Mouse (Mus musculus) lung, adult 10 weeks (tissue): Measurements from ENCODE around the gene Gm10188. TPM values are rescaled to one million over a fixed set of nuclear protein-coding genes. Genes with fewer than 3 reads are reported as not detected.

Experiments used
- polyA plus RNA-seq: library from polyadenylated mRNA; stranded (reverse); fragments of 350-450 nt; fragmentation: Illumina TruSeq; extraction: RNeasy Lipid Tissue Mini Kit (QIAGEN cat#74804); gene quantifications from one replicate; pipeline ENCODE4 v1.2.3, GENCODE M21; 2014; ENCODE audit warnings: low read depth, low replicate concordance; ENCODE audit not compliant: insufficient read depth

The Gm10188 gene
- polyA plus RNA-seq, result not detected

DNA sequence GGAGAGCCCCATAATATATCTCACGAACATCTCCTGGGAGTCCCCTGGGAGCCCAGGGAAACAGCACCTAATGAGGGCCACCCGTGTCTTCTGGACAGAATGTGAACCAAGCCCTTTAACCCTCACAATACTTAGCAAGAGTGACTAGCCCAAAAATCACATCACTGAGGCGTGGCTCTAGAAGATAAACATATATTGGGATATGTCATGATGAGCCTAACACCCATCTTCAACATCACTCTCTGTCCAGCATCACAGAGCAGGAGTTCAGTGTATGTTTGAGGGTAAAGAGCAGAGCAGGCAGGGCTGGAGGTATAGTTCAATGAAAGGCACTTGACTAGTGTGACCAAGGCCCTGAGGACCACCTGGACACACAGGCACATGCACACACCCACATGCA, at the start of gene Gm10188:
Gene Gm10188 (minus strand): TSS at position 101 of the 400 bp plus-strand sequence.

DNA sequence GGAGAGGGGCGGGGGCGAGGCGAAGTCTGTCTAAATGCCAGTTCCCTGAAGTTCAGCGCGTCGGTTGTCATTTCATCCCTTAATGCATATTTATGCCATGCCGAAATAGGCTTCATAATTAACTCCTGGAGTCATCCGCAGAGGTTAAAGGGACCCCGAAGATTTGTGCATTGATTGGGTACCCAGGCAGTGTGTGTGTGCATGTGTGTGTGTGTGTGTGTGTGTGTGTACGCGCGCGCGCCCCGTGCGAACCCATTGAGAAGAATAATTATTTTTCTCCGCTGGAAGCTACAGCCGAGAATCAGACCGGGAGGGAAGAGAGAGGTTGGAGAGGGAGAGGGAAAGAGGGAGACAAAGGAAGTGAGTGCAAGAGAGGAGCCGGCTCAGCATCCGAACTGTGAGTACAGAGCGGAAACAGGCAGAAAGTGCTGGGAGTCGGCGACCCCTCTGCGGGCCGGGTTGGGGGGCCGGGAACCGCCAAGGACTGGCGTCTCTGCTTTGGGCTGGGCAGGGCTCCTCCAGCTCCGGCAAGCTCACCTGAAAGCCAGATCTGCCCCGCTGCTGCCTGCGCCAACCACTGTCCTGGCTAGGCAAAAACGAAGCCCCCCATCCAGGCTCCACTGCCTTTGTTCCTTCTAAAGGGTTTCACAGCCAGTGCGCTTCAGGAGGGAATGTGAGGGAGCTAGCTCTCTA, 38.3 kb downstream of the Gm10188 start, which contains the start of the genes Lemd1 and AC124108.1:
Gene Lemd1 (plus strand): TSS at position 339 of the 693 bp plus-strand sequence.
Gene AC124108.1 (plus strand): TSS at position 365 of the 693 bp plus-strand sequence.

Other genes with a start within 250 kb of the Gm10188 start
- gene Elk4, start 222.2 kb downstream of the Gm10188 start, polyA plus RNA-seq, result 41.2 TPM
- gene Mfsd4a, start 161.7 kb downstream of the Gm10188 start, polyA plus RNA-seq, result 1.6 TPM
- gene Cdk18, start 90.1 kb downstream of the Gm10188 start, polyA plus RNA-seq, result 6.4 TPM
- gene Lemd1, start 38.3 kb downstream of the Gm10188 start, polyA plus RNA-seq, result not detected
- gene AC124108.1, start 38.3 kb downstream of the Gm10188 start, polyA plus RNA-seq, result not detected
- 2.8 TPM for gene Klhdc8a, start 68.9 kb upstream of the Gm10188 start, polyA plus RNA-seq
- 5.9 TPM for gene Nuak2, start 86.4 kb upstream of the Gm10188 start, polyA plus RNA-seq
- 78.9 TPM for gene Tmcc2, start 161.5 kb upstream of the Gm10188 start, polyA plus RNA-seq
- 7.9 TPM for gene Dstyk, start 187.8 kb upstream of the Gm10188 start, polyA plus RNA-seq
- 15.7 TPM for gene Rbbp5, start 247.6 kb upstream of the Gm10188 start, polyA plus RNA-seq